Mouse (Mus musculus) liver, postnatal 0 days (tissue): ENCODE results near the gene Nptx2.

ENCODE experiments used
- CTCF ChIP-seq: sonication (generic); IDR thresholded peaks from 2 replicates; pipeline ENCODE4 v1.5.1; 2016; ENCODE audit warnings: antibody characterized with exemption, low read depth
- EP300 ChIP-seq: IDR thresholded peaks from 2 replicates; pipeline ENCODE4 v1.6.1; 2016; ENCODE audit warnings: antibody characterized with exemption, low read depth, mild to moderate bottlenecking

DNA sequence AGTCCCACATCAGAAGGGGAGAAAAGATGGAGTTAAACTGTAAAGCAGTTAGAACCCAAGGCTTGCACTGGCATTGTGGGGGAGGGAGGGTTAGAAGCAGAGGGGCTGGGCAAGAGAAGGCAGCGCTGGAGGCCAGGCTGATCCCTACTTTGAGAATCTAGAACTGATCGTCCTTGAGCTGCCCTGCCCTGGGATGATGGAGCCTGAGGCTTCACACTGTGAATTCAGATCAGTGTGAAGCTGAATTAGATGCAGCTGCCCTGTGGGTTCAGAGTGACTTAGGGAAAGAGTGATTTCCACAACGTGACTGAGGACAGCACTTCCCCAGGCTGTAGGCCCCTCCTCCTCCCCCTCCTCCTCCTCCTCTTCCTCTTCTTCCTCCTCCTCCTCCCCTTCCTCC, 25.6 kb upstream of the Nptx2 start:
- TF ChIP-seq CTCF = no peak
- TF ChIP-seq EP300 = no peak
